Mouse (Mus musculus) spleen, adult 10 weeks (tissue): ENCODE results near the gene Fndc1. TPM values are rescaled to one million over a fixed set of nuclear protein-coding genes. Genes with fewer than 3 reads are reported as not detected.

Source experiments
- polyA plus RNA-seq: library from polyadenylated mRNA; stranded (reverse); fragments of 350-450 nt; fragmentation: Illumina TruSeq; extraction: RNeasy Lipid Tissue Mini Kit (QIAGEN cat#74804); gene quantifications from one replicate; pipeline ENCODE4 v1.2.3, GENCODE M21; 2015; ENCODE audit warnings: low replicate concordance; ENCODE audit not compliant: insufficient read depth

Gene Fndc1
- 2.6 TPM for polyA plus RNA-seq

GRCm38 (mm10) chr17:7826819-7827515 lies at the start of gene Fndc1:
Gene Fndc1 (minus strand): TSS chr17:7827302.

Other genes starting within 250 kb of the Fndc1 start
- gene Tagap, start 98.7 kb upstream of the Fndc1 start, polyA plus RNA-seq = 47.0 TPM
- 24.1 TPM for gene Rsph3a, start 118.3 kb upstream of the Fndc1 start, polyA plus RNA-seq